Mouse (Mus musculus) spleen, postnatal 4 days (tissue): ENCODE results near the gene Adcy7.
A peak's percentile ranks its signal among the peaks of the same experiment; 100 is the strongest.

Experiments used
- DNase-seq, 2 experiments: peaks; one replicate each; pipeline ENCODE4 v3.0.0; 2022; ENCODE audit warnings: low spot score in 2 of 2

The Adcy7 gene

GRCm38 (mm10) chr8:88330816-88331215 is 58.6 kb downstream of the Adcy7 start:
- no peak for DNase-seq

GRCm38 (mm10) chr8:88334384-88334783 is 62.2 kb downstream of the Adcy7 start:
- no peak for DNase-seq

- DNase-seq = no peak
These were observed 62.8 kb downstream of the Adcy7 start for GRCm38 (mm10) chr8:88334975-88335374.

- DNase-seq = no peak
These were observed 67.0 kb downstream of the Adcy7 start for GRCm38 (mm10) chr8:88339221-88339620.

- no peak for DNase-seq
These were observed 67.9 kb downstream of the Adcy7 start for GRCm38 (mm10) chr8:88339887-88340695.

- no peak for DNase-seq
These were observed 69.8 kb downstream of the Adcy7 start for GRCm38 (mm10) chr8:88342026-88342425.

- no peak for DNase-seq
These were observed 76.8 kb downstream of the Adcy7 start for GRCm38 (mm10) chr8:88349046-88349445.

GRCm38 (mm10) chr8:88357226-88357933 is 85.2 kb downstream of the Adcy7 start:
- no peak for DNase-seq

GRCm38 (mm10) chr8:88357946-88358345 is 85.7 kb downstream of the Adcy7 start:
- DNase-seq = no peak

- DNase-seq = no peak
These were observed 87.8 kb downstream of the Adcy7 start for GRCm38 (mm10) chr8:88359959-88360358.

GRCm38 (mm10) chr8:88361044-88361707 is 89.0 kb downstream of the Adcy7 start:
- peak; percentile 31 to 71 for DNase-seq

- DNase-seq = peak; percentile 89 to 99
These were observed 89.7 kb downstream of the Adcy7 start, which contains the start of gene Brd7 for GRCm38 (mm10) chr8:88361708-88362428. Gene Brd7, minus strand, starts transcription at chr8:88362194.

GRCm38 (mm10) chr8:88362446-88363150 is 90.4 kb downstream of the Adcy7 start:
- DNase-seq = peak; percentile 72 to 73

- no peak for DNase-seq
These were observed 97.0 kb downstream of the Adcy7 start for GRCm38 (mm10) chr8:88369221-88369620.

- DNase-seq = no peak
These were observed 97.6 kb downstream of the Adcy7 start for GRCm38 (mm10) chr8:88369805-88370204.

GRCm38 (mm10) chr8:88371522-88371921 is 99.3 kb downstream of the Adcy7 start:
- no peak for DNase-seq

GRCm38 (mm10) chr8:88376836-88377582 is 104.8 kb downstream of the Adcy7 start:
- no peak for DNase-seq
